Mouse (Mus musculus): Measurements from ENCODE around the gene Pde8a.
"Not testable (repeated sequence)": the region's sequence is repeated elsewhere in the genome, so short reads cannot be mapped to it uniquely, and the experiment has no call there.

Pde8a gene

GRCm38 (mm10) chr7:81213347-81214152 lies at the start of gene Pde8a:
Pde8a (plus strand) TSS chr7:81213596.
- no peak for DNase-seq (ENCODE audit: extremely low read depth, low read depth, low spot score)

DNA sequence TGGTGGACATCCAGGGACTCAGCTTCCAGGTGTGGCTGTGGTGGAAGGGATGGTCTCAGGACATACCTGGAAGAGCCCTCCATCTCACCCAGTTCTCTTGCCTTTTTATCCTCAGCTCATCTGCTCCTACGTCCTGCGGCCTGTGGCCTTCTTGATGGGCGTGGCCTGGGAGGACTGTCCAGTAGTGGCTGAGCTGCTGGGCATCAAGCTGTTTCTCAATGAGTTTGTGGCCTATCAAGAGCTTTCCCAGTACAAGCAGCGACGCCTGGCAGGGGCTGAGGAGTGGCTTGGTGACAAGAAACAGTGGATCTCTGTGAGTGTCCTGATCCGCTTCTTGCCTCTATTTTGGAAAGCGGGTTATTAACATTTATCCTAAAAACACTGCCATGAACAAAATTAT lies 49.0 kb upstream of the Pde8a start:
- no peak for DNase-seq (ENCODE audit: extremely low read depth, low read depth, low spot score)

GRCm38 (mm10) chr7:81167124-81167523 lies 46.3 kb upstream of the Pde8a start:
- DNase-seq (ENCODE audit: extremely low read depth, low read depth, low spot score) = no peak

- DNase-seq (ENCODE audit: extremely low read depth, low read depth, low spot score) = no peak
Observed at GRCm38 (mm10) chr7:81169351-81169750, 44.0 kb upstream of the Pde8a start.

- DNase-seq (ENCODE audit: extremely low read depth, low read depth, low spot score) = no peak
Observed at GRCm38 (mm10) chr7:81173931-81174330, 39.5 kb upstream of the Pde8a start.

GRCm38 (mm10) chr7:81174654-81175053 lies 38.7 kb upstream of the Pde8a start:
- DNase-seq (ENCODE audit: extremely low read depth, low read depth, low spot score) = no peak

DNA sequence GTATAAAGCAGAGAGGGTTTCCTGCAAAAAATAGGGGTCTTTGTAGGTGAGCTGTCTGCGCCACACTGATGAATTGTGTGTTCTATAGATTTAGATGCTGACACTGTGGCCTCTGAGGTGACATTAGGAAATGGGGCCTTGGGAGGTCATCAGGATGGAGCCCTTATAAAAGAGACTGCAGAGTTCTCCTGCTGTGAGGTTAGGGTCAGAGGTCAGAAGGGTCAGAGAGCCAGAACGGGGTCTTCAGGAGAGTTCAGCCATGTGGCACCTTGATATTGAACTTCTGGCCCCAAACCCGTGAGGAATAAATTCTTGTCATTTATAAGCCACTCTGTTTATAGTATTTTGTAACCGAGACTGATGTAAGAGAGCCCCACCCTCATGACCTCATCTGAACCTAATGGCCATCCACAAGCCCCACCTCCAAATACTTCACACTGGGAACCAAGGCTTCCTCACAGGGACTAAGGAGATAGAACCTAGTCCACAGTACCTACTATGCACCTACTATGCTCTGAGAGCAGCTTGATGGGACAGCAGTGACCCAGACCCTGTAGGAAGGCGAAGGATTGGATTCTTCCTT lies 37.1 kb upstream of the Pde8a start:
- no peak for DNase-seq (ENCODE audit: extremely low read depth, low read depth, low spot score)

DNA sequence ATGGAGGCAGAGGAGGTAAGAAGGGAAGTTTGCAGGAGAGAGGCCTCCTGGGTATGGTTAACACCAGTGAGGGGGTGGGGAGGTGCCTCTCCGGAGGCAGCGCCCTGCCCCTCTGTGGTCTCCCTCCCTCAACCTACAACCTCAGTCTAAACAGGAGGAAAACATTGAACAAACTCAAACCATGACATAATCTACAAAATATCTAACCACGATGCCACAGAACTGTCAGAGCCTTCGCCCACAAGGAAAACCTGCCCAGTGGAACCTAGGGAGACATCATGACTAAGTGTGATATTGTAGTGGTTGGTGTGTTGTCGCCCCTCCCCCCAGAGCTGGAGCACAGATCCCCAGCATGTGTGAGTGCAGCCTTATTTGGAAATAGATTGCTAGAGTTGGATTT lies 33.9 kb upstream of the Pde8a start:
- no peak for DNase-seq (ENCODE audit: extremely low read depth, low read depth, low spot score)

- DNase-seq (ENCODE audit: extremely low read depth, low read depth, low spot score) = no peak
Observed at GRCm38 (mm10) chr7:81182492-81183175, 30.8 kb upstream of the Pde8a start.

DNA sequence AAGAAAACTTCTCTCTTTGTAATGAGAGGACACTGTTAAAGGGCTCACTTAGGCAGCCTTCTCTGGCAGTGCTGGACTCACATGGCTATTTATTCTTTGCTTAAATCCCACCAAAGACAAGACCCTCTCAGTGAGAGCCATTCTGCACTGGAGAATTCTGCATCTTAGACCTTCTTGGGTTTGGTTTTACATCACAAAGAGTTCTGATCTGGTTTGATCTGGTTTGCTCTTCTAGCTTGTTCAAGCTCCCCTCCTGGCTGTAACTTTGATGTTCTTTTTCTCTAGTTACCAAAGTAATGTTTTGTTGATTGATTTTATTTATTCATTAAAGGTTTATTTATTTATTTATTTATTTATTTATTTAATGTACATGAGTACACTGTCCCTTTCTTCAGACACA lies 30.2 kb upstream of the Pde8a start:
- DNase-seq (ENCODE audit: extremely low read depth, low read depth, low spot score) = no peak

DNA sequence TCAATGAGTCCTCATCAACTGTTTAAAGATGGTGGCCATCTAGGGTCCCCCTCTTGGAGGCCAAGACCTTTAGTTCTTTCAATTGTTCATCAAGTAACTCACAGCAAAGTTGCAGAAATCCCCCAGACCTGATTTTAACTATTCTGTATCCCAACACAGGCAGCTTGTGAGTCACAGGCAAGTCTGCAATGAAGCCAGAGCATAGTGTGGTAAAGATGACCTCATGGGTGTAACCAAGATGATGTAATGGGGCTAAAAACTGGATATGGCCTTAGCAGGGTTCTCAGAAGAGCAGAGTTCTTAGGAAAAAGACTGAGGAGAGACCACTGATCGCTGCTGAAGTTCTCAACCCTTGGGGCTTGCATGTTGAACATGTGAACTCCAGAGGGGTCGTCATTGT lies 29.3 kb upstream of the Pde8a start:
- no peak for DNase-seq (ENCODE audit: extremely low read depth, low read depth, low spot score)

DNA sequence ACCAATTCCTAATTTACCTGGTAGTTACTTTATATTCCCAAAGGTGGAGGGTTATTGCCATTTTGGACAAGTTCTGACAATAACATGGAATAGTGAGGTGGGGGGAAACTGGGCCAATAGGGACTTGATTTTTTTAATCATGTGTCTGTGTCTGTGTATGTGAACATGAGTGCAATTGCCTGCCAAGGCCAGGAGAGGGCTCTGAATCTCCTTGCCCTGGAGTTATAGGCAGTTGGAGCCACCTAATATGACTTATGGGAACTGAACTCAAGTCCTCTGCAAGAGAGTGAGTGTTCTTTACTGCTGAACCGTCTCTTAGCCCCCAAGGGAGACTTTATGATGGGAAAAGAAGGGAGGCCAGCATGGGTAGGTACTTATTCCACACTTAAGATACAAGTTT lies 28.7 kb upstream of the Pde8a start:
- no peak for DNase-seq (ENCODE audit: extremely low read depth, low read depth, low spot score)

- DNase-seq (ENCODE audit: extremely low read depth, low read depth, low spot score) = not testable (repeated sequence)
Observed at GRCm38 (mm10) chr7:81186036-81186435, 27.4 kb upstream of the Pde8a start.

GRCm38 (mm10) chr7:81189180-81189579 lies 24.2 kb upstream of the Pde8a start:
- DNase-seq (ENCODE audit: extremely low read depth, low read depth, low spot score) = no peak

GRCm38 (mm10) chr7:81195509-81195908 lies 17.9 kb upstream of the Pde8a start:
- DNase-seq (ENCODE audit: extremely low read depth, low read depth, low spot score) = no peak

DNA sequence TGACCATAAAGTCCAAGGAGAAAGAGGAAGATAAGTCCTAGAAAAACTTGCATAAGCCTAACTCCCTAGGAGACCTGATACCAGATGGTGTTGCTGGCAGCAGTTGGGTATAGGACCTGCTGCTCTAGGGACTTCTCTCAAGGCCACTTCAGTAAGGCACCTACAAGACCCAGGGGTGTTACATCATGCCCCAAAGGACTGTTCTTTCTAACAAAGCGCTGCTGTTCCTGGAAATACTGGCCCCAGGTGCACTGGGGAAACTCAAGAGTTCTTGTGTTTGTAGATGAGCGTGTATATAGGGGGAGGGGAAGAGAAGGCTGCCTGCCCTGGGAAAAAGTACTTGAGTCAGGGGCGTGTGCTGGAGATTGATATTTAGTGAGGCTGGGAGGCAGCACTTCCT lies 16.6 kb upstream of the Pde8a start:
- DNase-seq (ENCODE audit: extremely low read depth, low read depth, low spot score) = no peak

- no peak for DNase-seq (ENCODE audit: extremely low read depth, low read depth, low spot score)
Observed at GRCm38 (mm10) chr7:81198538-81198937, 14.9 kb upstream of the Pde8a start.

- no peak for DNase-seq (ENCODE audit: extremely low read depth, low read depth, low spot score)
Observed at GRCm38 (mm10) chr7:81199109-81199508, 14.3 kb upstream of the Pde8a start.

DNA sequence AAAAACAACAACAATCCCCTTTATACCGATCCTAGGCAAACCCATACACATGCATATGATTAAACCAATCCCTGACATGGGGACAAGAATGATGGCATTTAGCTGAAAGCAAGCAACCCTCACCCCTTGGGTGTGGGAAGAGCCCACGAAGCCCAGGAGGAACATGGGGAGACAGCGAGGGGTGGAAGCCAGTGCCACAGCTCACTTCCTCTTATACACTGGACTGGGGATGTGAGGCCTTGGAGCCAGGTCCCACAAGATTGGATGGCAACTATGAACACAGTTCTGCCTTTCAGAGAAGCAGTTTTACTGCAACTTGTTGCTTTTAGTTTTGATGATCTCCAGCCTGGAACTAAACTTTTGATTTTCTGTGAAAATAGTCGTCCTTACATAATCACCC lies 13.6 kb upstream of the Pde8a start:
- no peak for DNase-seq (ENCODE audit: extremely low read depth, low read depth, low spot score)

- no peak for DNase-seq (ENCODE audit: extremely low read depth, low read depth, low spot score)
Observed at GRCm38 (mm10) chr7:81202389-81202788, 11.0 kb upstream of the Pde8a start.

DNA sequence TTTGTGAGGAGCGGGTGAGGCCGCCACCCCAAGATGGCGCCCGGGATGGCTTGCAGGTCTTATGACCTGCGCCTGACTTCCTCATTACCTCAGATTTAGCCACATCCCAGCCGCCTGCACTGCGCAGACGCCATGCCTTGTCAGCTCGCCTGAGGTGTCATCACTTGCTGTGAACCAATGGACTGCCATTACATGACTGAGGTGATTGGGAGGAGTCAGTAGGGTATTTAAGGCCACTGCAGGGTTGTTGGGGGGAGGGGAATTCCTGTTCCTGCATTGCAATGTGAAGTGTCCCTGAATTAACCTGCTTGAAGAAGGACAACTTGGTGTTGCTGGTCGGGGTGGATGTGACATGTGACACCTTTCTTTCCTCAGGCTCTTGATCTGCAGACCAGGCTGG lies 9.8 kb upstream of the Pde8a start:
- DNase-seq (ENCODE audit: extremely low read depth, low read depth, low spot score) = not testable (repeated sequence)

DNA sequence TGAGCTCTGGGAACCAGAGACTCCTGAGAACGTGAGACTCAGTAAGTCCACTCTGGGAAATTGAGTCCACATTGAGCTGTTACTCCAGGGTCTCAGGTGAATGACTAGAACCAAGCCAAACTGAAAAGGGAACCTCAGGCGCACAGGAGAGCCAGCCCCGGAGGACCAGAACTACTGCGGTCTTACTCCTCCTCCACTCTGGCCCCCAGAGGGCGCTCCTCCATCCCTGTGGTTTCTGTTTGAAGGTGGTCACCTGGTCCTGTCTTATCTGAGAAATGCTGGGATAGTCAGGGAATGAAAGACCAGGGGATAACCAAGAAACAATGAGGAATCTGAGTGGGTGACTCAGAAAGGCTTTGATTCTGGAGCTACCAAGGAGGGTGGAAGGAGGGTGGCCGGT lies 4.5 kb upstream of the Pde8a start:
- DNase-seq (ENCODE audit: extremely low read depth, low read depth, low spot score) = no peak

Data from fat pad, adult 2 months (tissue).